Mouse (Mus musculus): Measurements from ENCODE around the gene Adora2a. TPM values are rescaled to one million over a fixed set of nuclear protein-coding genes. Genes with fewer than 3 reads are reported as not detected.
"Not testable (repeated sequence)": the region's sequence is repeated elsewhere in the genome, so short reads cannot be mapped to it uniquely, and the experiment has no call there.

The Adora2a gene
- polyA plus RNA-seq, 1 experiment from 2014 or later, result 3.6 TPM

DNA sequence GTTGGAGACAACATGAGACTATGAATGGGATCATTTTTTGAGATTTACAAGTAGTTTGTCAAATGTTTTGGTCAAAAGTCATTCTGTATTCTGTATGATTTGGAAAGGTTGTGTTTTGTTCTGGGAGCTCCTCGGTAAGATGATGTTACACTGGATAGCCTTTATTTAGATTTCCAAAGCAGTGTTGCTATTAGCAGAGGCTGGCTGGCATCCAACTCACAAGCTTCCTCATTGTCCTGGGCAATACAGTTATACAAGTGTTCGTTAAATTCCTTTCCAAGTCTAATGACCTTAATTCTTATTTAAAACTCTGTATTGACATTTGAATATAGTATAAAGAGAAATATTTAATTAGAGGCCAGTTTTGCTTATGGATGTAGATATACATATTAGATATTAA, 28.6 kb downstream of the Adora2a start:
- WGBS, result 58% methylated on average over 2 of the region's 2 CpGs
- H3K27me3 ChIP-seq (replicated peaks; ENCODE audit: control insufficient read depth, insufficient read depth, low read length), result no peaks in the 10 kb centered on the region
- H3K36me3 ChIP-seq (ENCODE audit: control insufficient read depth, insufficient read depth, low read length), result no peaks in the 10 kb centered on the region
- no peaks in the 10 kb centered on the region for H3K4me1 ChIP-seq (ENCODE audit: control insufficient read depth, insufficient read depth, low read depth, low read length)
- no peaks in the 10 kb centered on the region; the same call in 1 of the 2 replicates for H3K9me3 ChIP-seq (ENCODE audit: control insufficient read depth, low read length)
- no peak overlapping the region for H3K4me2 ChIP-seq (ENCODE audit: low read length)
- H3K4me3 ChIP-seq (ENCODE audit: low read length), result no peak overlapping the region
- no peak overlapping the region for H3K9ac ChIP-seq (ENCODE audit: low read depth, low read length)
- no peak overlapping the region for H3K27ac ChIP-seq (ENCODE audit: low read depth, low read length)
- ATAC-seq, result no peak

DNA sequence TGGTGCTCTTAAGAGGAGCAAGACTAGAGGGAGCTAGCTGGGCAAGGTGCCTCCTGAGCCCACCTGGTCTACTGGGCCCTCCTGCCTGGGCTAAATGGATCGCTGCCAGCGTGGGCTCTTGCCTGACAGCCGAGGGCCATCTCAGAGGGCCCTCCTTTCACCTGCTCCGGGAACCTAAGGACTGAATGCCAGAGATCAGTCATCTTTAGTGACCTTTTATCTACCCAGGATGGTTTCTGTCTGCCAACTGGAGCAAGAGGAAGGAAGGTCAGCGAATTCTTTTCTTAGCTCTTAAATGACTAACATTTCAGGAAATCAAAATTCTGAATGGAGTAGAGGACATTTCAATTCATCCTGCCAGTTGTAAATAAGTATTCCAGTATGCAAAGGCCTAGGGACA, 33.9 kb downstream of the Adora2a start:
- Histone ChIP-seq H3K9ac (ENCODE audit: low read depth, low read length) (no peak overlapping the region), H3K4me3 (ENCODE audit: low read length) (no peak overlapping the region), H3K27ac (ENCODE audit: low read depth, low read length) (no peak overlapping the region), H3K9me3 (ENCODE audit: control insufficient read depth, low read length) (no peaks in the 10 kb centered on the region; the same call in 1 of the 2 replicates), H3K27me3 (replicated peaks; ENCODE audit: control insufficient read depth, insufficient read depth, low read length) (no peaks in the 10 kb centered on the region), H3K4me1 (ENCODE audit: control insufficient read depth, insufficient read depth, low read depth, low read length) (no peaks in the 10 kb centered on the region), H3K4me2 (ENCODE audit: low read length) (no peak overlapping the region), H3K36me3 (ENCODE audit: control insufficient read depth, insufficient read depth, low read length) (no peaks in the 10 kb centered on the region)
- WGBS, result 87% methylated on average over 5 of the region's 5 CpGs
- no peak for ATAC-seq

DNA sequence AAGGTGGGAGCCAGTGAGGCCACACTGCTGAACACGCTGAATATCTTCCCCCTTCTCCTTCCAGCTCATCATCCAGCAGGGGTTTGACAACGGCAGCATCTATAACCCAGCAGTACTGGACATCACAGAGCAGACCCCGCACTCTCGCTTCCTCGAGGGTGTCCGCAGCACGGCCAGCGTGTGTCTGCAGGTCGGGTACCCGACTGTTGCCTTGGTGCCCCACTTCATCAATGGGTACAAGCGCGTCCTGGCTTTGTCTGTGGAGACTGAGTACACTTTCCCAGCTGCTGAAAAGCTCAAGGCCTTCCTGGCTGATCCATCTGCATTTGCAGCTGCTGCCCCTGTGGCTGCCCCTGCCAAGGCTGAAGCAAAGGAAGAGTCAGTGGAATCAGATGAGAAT, 35.9 kb downstream of the Adora2a start:
- 96% methylated on average over 12 of the region's 12 CpGs for WGBS
- Histone ChIP-seq H3K4me2 (ENCODE audit: low read length) (no peak overlapping the region), H3K27me3 (replicated peaks; ENCODE audit: control insufficient read depth, insufficient read depth, low read length) (no peaks in the 10 kb centered on the region), H3K9ac (ENCODE audit: low read depth, low read length) (no peak overlapping the region), H3K4me3 (ENCODE audit: low read length) (no peak overlapping the region), H3K27ac (ENCODE audit: low read depth, low read length) (no peak overlapping the region), H3K4me1 (ENCODE audit: control insufficient read depth, insufficient read depth, low read depth, low read length) (no peaks in the 10 kb centered on the region), H3K9me3 (ENCODE audit: control insufficient read depth, low read length) (no peaks in the 10 kb centered on the region), H3K36me3 (ENCODE audit: control insufficient read depth, insufficient read depth, low read length) (no peaks in the 10 kb centered on the region)
- no peak for ATAC-seq

DNA sequence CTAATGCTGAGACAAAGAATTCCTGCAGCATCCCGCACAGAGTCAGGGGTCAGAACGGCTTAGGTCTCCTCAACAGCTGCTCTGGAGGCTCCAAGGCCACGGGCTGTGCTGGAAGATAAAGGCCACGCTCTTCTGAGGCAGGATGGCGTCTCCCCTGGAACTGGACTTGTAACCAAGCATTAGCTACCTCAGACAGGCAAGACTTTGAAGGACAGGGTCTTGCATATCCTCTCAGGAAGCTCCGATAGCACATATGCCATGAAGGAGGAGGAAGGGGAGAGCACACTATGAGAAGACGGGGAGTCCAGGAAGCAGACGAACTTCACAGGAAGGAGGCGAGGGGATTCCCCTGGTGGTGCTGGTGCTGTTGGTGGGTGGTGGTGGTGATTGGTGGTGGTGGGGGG, 37.2 kb downstream of the Adora2a start:
- not testable (repeated sequence) for H3K27me3 ChIP-seq (replicated peaks; ENCODE audit: control insufficient read depth, insufficient read depth, low read length); H3K36me3 ChIP-seq (ENCODE audit: control insufficient read depth, insufficient read depth, low read length); H3K9me3 ChIP-seq (ENCODE audit: control insufficient read depth, low read length); H3K9ac ChIP-seq (ENCODE audit: low read depth, low read length); ATAC-seq; H3K4me2 ChIP-seq (ENCODE audit: low read length); H3K4me3 ChIP-seq (ENCODE audit: low read length); H3K27ac ChIP-seq (ENCODE audit: low read depth, low read length); H3K4me1 ChIP-seq (ENCODE audit: control insufficient read depth, insufficient read depth, low read depth, low read length)
- 74% methylated on average over 9 of the region's 9 CpGs for WGBS

DNA sequence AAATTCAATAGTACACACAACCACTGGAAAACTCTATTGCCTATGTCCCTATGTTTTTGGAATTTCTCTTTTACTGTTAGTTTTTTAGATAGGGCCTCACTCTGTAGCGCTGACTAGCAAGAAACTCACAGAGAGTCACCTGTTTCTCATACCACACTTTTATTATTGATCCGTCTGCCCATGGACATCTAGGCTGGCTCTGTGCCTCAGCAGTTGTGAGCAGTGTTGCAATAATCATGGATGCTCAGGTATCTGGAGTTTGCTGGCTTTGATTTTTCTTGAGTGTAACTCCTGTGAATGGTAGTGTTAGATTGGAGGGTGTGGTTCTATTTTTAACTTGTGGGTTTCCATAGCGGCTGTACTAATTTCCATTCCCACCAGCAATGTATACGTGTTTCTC, 38.7 kb downstream of the Adora2a start:
- Histone ChIP-seq H3K9ac (ENCODE audit: low read depth, low read length) (no peak overlapping the region), H3K4me1 (ENCODE audit: control insufficient read depth, insufficient read depth, low read depth, low read length) (no peaks in the 10 kb centered on the region), H3K9me3 (ENCODE audit: control insufficient read depth, low read length) (no peaks in the 10 kb centered on the region), H3K36me3 (ENCODE audit: control insufficient read depth, insufficient read depth, low read length) (no peaks in the 10 kb centered on the region), H3K27me3 (replicated peaks; ENCODE audit: control insufficient read depth, insufficient read depth, low read length) (no peaks in the 10 kb centered on the region), H3K4me3 (ENCODE audit: low read length) (no peak overlapping the region), H3K27ac (ENCODE audit: low read depth, low read length) (no peak overlapping the region), H3K4me2 (ENCODE audit: low read length) (no peak overlapping the region)
- ATAC-seq, result no peak
- WGBS, result 83% methylated on average over 4 of the region's 4 CpGs

DNA sequence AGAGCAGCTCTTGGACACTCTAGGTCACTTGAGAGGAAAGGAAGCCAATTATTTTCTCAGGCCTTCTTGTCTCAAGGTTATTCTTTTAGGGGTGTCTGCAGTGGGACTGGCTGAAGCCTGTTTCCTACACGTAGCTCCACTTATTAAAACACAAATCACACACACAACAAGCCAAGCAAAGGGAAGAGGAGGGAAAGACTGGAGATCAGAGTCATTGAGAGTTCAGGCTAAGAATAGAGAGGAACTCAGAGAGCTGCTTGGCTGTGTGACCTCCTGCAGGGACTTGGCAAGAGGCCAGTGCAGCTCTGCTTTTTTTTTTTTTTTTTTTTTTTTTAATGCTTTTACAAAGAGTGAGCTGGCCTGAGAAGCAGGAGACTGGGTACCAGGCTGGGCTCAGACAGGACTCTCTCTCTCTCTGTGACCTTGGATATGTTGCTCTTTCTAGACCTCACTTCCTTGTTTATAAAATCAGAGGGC, 47.6 kb downstream of the Adora2a start:
- 5% methylated on average over 1 of the region's 1 CpGs for WGBS
- not testable (repeated sequence) for H3K9ac ChIP-seq (ENCODE audit: low read depth, low read length); H3K4me2 ChIP-seq (ENCODE audit: low read length); H3K27me3 ChIP-seq (replicated peaks; ENCODE audit: control insufficient read depth, insufficient read depth, low read length); H3K9me3 ChIP-seq (ENCODE audit: control insufficient read depth, low read length); H3K4me3 ChIP-seq (ENCODE audit: low read length); H3K36me3 ChIP-seq (ENCODE audit: control insufficient read depth, insufficient read depth, low read length); H3K4me1 ChIP-seq (ENCODE audit: control insufficient read depth, insufficient read depth, low read depth, low read length)
- H3K27ac ChIP-seq (ENCODE audit: low read depth, low read length), result peak overlapping the region; percentile 34
- peak; percentile 94 for ATAC-seq

DNA sequence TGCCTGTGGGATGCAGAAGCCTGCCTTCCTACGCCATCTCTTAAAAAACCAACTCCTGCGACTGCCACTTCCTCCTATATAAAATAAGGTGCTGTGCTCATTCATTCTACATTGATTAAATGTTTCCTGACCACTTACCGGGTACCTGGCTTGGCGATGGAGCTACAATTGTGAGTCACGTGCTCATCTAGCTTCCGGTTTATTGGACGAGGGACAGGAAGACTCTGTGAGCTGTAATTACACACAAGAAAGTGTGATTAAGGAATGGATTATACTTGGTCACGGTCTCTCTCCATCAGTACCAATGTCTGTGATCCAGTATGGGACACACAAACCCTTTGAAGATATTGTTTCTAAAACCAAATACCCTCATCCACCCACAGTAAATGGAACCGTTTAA, 48.1 kb downstream of the Adora2a start:
- Histone ChIP-seq H3K27ac (ENCODE audit: low read depth, low read length) (peak overlapping the region; percentile 34; the same call in 1 of the 2 replicates), H3K4me2 (ENCODE audit: low read length) (no peak overlapping the region), H3K9me3 (ENCODE audit: control insufficient read depth, low read length) (no peaks in the 10 kb centered on the region), H3K36me3 (ENCODE audit: control insufficient read depth, insufficient read depth, low read length) (no peaks in the 10 kb centered on the region), H3K27me3 (replicated peaks; ENCODE audit: control insufficient read depth, insufficient read depth, low read length) (no peaks in the 10 kb centered on the region), H3K4me3 (ENCODE audit: low read length) (no peak overlapping the region), H3K4me1 (ENCODE audit: control insufficient read depth, insufficient read depth, low read depth, low read length) (peaks cover 5% of the 10 kb centered on the region), H3K9ac (ENCODE audit: low read depth, low read length) (no peak overlapping the region)
- WGBS, result 70% methylated on average over 9 of the region's 9 CpGs
- no peak for ATAC-seq

DNA sequence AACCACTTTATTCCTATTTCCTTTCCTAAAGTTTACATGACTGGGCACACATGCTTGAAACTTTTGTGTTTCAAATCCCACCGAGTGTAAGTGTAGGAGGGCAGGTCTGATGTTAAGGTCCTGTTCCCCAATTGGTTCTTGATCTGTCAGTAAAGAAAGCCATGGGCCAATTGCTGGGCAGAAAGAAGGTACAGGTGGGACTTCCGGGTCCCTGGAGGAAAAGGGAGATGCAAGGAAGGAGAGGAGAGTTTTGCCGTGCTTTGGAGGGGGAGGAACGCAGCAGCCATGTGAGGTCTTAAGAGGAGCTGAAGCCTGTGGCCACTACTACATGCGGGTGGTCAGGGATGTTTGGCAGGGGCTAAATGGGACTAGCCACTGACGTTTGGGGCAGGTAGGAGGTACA, 48.6 kb downstream of the Adora2a start:
- ATAC-seq, result no peak
- Histone ChIP-seq H3K4me1 (ENCODE audit: control insufficient read depth, insufficient read depth, low read depth, low read length) (peaks cover 5% of the 10 kb centered on the region), H3K4me3 (ENCODE audit: low read length) (peak overlapping the region; percentile 7; the same call in 1 of the 2 replicates), H3K36me3 (ENCODE audit: control insufficient read depth, insufficient read depth, low read length) (no peaks in the 10 kb centered on the region), H3K4me2 (ENCODE audit: low read length) (peak overlapping the region; percentile 4; the same call in 1 of the 2 replicates), H3K27ac (ENCODE audit: low read depth, low read length) (no peak overlapping the region), H3K27me3 (replicated peaks; ENCODE audit: control insufficient read depth, insufficient read depth, low read length) (no peaks in the 10 kb centered on the region), H3K9me3 (ENCODE audit: control insufficient read depth, low read length) (no peaks in the 10 kb centered on the region), H3K9ac (ENCODE audit: low read depth, low read length) (no peak overlapping the region)
- 56% methylated on average over 6 of the region's 6 CpGs for WGBS

DNA sequence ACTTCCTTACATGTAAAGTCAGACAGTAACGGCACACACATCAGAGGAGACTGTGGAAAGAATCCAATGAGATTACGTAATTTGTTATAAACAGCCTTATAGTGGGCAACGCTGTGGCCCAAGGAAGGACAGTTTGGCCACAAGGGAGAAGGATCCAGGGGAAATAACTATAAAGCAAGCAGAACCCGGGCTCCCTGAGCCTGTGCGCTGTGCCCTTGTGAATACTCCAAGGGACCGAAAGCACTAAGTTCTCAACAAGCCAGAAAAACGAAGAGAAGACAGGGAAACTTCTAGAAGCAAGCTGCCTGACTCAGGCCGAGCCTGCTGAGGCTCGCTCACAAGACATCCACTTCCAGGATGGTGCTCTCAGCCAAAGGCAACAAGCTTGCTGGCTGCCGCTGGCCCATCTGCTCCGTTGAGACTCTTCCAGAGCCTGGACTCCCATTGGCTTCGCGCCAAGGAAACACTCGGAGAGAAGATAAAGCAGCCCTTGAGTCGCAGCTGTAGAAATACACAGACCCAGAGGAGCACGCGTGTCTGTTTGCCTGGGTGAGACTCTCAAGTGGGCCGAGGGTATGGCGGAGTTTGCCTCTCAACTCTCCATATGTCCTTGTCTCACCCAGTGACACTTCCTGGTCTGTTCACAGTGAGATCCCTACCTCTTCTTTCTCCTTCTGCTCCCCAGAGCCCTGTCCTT, 57.1 kb downstream of the Adora2a start:
- H3K4me1 ChIP-seq (ENCODE audit: control insufficient read depth, insufficient read depth, low read depth, low read length); H3K9me3 ChIP-seq (ENCODE audit: control insufficient read depth, low read length); H3K27ac ChIP-seq (ENCODE audit: low read depth, low read length); H3K4me2 ChIP-seq (ENCODE audit: low read length); H3K27me3 ChIP-seq (replicated peaks; ENCODE audit: control insufficient read depth, insufficient read depth, low read length); H3K4me3 ChIP-seq (ENCODE audit: low read length); H3K9ac ChIP-seq (ENCODE audit: low read depth, low read length); H3K36me3 ChIP-seq (ENCODE audit: control insufficient read depth, insufficient read depth, low read length): not testable (repeated sequence)
- 75% methylated on average over 11 of the region's 19 CpGs for WGBS
- peak; percentile 81 for ATAC-seq

All from hindbrain, embryonic 16.5 days (tissue).